Mouse (Mus musculus) layer of hippocampus, adult 9-10 months (tissue): ENCODE data around the gene Gnai2.

Source experiments
- DNase-seq: peaks from one replicate; pipeline ENCODE4 v3.0.0; 2022; ENCODE audit warnings: low spot score

Gene Gnai2

DNA sequence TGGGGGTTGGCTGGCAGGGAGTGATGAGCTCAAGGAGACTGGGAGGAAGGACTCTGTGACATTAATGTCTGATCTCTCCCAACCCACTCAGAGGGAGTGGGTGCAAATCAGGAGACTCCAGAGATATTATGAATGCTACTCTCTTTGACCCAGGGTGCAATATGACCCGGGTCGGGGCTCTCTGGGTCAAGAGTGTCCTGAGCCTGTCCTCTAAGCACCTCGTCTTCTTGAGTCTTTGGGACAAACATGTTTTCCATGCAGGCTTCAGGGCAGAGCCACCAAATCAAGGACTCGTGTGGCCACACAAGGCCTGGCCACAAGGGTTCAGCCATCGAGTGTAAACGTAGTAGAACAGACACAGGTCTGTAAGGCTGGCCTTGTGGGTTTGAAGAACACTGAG, 22.9 kb upstream of the Gnai2 start:
- DNase-seq: no peak

- DNase-seq: no peak
Observed at GRCm38 (mm10) chr9:107657144-107657543, 22.0 kb upstream of the Gnai2 start.

- DNase-seq: no peak
Observed at GRCm38 (mm10) chr9:107654585-107654984, 19.4 kb upstream of the Gnai2 start.

- DNase-seq: no peak
Observed at GRCm38 (mm10) chr9:107653474-107653873, 18.3 kb upstream of the Gnai2 start.

- DNase-seq: no peak
Observed at GRCm38 (mm10) chr9:107650708-107651481, 15.7 kb upstream of the Gnai2 start.

DNA sequence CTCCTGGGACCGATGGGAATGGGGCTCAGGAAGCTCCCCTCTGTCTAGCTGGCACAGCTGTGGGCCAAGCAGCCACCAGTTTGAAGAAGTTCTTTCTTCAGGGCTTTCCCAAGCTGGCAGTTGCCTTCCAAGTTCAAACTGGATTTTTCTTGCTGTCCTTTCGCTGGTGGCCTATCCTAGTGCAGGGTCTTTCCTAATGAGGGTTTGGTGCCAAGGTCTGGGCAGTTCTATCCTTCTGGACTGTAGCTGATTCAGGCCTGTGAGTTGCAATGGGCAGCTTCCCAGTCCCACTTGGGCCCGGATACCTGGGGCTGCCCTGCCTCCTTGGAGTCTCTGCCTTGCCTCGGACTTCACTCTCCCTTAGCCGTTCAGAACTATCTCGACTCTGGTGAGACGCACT, 15.1 kb upstream of the Gnai2 start:
- no peak for DNase-seq

GRCm38 (mm10) chr9:107648767-107649166, 13.6 kb upstream of the Gnai2 start:
- DNase-seq: no peak

DNA sequence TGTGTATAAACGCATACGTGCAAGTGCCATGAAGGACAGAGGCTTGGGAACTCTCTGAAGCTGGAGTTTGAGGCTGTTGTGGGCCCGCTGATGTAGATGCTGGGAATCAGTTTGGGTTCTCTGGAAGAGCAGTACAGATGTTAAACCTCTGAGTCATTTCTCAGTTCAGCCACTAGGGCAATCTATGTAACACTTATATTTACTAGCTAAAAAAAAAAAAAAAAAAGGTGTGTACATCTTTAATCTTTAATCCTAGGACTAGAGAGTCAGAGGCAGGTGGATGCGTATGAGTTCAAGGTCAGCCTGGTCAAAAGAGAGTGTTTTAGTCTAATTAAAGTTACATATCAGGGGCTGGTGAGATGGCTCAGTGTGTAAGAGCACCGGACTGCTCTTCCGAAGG, 11.8 kb upstream of the Gnai2 start:
- no peak for DNase-seq

- DNase-seq: no peak
Observed at GRCm38 (mm10) chr9:107645577-107645976, 10.4 kb upstream of the Gnai2 start.

- no peak for DNase-seq
Observed at GRCm38 (mm10) chr9:107645153-107645510, 10.0 kb upstream of the Gnai2 start.

DNA sequence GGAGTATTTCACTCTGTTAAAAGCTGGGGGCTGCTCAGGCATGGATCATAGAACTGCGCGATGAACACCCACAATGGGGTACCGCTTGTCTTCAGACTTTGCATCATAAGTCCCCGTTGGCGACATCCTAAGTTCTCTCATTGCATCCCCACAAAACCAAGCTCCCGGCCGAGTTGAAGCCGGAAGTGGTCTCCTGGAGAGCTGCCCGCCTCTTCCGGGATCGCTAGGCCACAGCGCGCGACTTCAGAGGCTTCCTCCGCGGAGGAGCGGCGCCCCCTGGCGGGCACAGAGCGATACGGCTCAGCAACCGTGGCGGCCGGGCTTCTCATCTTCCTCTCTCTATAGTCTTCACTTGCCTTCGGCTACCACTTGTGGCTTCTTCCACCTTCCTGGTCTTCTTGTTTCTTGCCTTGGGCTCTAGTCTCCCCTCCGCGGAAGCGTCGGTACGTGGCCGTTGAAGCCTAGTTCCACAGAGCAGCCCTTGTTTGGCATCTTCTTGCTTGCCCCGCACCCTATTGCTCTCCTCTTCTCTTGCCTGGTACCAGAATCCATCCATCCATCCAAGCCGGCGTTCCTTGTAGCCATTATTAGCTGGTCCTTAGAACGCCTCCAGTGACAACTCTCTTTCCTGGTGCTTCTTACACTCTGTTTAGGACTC, 9.5 kb upstream of the Gnai2 start:
- DNase-seq: peak; percentile 71

GRCm38 (mm10) chr9:107643544-107644214, 8.5 kb upstream of the Gnai2 start:
- no peak for DNase-seq

DNA sequence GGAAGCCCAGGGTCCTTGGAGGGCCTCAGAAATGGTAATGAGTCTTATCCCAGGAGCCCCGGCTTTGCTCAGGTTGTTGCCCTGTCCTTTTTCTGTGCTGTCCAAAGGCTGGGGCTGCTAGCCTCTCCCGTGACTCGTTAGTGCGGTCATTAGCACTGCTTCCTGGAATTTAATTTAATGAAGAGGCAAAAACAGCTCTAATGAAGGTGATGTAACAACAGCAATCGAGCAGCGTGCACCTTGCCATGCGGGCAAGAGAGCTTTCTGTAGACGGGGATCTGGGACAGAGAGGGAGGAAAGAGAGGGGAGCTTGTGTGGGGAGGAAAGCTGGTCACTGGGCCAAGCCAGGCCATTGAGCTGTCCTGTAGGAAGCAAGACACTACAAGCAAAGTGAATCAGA, 6.5 kb upstream of the Gnai2 start:
- DNase-seq: no peak

DNA sequence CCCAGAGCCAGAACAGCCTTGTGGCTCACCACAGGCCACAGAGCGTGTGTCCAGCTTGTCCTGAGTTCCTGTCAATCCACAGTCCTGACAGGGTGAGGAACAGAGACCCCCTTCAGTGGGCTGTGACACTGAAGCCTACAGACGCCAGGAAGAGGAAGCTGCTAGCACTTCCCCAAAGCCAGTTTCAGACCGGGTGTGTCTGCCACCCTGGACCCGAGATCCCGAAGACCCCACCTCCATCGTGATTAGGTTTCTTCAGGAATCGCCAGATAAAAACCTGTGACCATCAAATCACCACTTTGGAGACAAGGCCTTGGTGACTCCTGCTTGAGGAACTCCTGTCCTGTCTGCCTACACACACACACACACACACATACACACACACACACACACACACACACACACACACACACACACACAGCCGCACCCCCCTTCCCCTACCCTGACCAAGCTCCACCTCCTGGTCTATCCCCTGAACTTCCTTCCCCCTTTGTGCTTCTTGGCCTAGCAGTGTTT, 5.1 kb upstream of the Gnai2 start:
- no peak for DNase-seq

DNA sequence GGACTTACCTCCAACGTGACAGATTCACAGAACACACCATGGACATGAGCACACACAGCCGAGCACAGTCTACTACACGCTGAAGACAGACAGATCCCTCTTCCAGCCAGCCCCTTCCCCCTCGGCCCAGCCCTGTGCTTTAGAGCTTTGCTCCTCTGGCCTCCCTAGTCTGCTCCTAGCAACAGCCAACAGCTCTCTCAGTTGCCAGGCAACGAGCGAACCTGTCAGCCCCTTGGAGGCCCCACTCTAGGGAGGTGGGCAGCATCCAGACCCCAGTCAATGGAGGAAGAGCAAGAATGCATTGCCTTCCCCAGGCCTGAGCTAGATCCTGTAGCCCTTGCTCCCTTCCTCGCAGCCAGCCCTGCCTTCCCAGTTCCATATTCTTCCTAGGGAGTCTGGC, 1.9 kb upstream of the Gnai2 start:
- DNase-seq: no peak

DNA sequence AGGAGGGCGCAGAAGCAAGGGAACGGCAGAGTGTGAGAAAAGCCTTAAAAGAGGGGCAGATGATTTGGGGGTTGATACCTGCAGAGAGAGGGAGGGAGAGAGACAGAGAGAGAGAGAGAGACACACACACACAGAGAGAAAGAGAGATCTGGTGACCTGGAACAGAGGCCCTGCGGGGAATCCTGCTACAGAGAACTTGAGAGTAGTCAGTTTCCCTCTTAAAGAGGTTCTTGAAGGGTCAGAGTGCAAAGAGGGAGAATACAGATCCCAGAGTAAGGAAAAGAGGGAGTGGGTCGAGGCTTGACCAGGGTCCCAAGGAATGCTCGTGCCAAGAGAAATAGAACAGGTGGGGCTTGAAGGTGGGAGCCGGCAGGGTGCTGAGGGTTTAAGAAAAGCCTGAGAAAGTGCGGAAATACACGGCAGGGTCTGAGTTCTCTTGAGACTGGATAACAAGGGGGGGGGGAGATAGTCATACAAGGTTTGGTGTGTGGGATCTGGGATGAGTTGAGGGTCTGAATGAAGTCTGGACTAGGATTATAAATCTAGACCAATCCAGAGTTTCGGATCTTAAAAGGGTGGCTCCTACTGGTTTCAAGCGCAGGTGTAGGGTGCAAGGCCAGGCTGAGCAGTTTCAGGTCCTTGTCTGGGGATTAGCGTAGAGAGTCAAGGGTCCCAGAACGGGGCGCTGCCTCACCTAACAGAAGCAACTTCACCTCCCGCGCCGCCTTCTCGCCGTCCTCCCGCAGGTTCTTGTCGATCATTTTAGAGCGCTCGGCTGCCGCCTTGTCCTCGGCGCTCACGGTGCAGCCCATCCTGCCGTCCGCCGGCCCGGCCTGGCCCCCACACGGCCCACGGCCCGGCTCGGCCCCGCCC, 525 bp downstream of the Gnai2 start:
- no peak for DNase-seq

DNA sequence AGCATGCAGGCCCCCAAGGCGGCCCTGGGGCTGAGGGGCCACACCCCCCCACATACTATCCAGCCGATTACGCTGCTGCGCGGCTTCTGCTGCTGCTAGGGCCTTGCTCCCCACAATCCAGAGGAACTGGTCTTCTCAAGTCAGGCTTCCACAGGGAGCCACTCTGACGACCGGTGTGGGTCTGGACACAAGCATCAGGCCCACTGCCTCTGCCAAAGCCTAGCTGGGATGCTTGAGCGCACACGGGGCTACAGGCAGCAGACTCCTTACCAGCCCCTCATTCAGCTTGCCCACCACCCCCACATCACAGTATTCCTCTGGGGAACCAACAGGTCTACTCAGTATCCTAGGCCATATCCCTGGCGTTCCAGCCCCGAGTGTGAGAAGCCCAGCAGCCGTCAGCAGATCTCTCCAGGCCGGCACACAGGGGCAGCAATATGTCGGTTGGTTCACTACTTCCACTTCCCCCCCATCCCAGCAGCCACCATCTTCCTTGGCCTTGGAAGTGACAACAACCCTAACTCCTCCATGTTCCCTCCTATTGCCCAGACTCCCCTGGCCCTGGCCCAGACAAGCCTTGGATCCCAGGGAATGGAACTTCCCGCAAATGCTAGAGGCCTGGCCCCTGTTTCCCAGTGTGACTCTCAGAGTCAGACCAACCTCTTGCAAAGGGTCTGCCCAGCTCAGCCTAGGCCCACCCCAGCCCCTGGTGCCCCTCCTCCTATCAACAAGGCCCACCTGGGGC, 1.3 kb downstream of the Gnai2 start:
- DNase-seq: no peak

DNA sequence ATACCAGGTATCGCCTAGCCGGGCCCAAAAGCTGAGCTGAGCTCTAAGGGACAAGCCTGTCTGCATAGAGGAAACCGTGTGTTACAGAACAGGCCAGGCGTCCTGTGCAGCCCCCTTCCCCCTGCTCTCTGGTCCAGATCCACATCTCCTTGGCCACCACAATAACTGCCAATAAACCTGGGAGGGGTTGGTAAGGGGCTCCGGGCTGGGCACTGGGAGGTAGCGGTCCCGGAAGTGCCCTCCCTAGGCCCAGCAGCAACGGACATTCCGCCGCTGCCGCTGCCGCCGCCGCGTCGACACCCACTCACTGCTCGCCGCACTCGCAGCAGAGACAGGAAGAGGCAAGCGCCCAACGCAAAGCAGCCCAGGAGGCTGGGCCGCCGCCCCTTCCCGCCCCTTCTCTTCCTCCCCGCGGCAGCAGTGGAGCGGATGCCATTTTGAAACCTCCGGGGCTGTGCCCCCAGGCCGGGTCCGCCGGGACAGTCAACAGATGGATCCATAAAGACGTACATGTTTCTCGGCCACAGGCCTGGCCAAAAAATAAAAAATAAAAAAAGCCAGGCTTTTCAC, 2.0 kb downstream of the Gnai2 start:
- DNase-seq: no peak

- DNase-seq: no peak
Observed at GRCm38 (mm10) chr9:107632478-107632877, 2.7 kb downstream of the Gnai2 start.

DNA sequence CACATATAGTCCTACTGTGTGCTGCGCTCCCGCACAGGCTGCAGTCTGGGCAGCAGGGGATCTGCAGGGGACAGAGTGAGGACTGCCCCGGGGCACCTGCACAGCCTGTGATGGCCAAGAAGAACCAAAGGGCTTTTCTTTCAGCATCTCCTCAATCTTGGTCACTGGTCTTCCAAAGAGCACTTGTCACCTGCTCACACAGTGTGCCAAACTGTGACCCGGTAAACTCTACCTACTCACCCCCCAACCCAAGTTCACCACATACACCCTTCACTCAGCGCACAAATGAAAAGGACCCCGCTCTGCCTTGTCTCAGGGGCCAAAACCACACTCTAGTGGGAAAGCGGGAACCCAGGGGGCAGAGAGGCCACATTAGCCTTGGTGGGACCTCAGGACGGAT, 3.3 kb downstream of the Gnai2 start:
- DNase-seq: no peak

DNA sequence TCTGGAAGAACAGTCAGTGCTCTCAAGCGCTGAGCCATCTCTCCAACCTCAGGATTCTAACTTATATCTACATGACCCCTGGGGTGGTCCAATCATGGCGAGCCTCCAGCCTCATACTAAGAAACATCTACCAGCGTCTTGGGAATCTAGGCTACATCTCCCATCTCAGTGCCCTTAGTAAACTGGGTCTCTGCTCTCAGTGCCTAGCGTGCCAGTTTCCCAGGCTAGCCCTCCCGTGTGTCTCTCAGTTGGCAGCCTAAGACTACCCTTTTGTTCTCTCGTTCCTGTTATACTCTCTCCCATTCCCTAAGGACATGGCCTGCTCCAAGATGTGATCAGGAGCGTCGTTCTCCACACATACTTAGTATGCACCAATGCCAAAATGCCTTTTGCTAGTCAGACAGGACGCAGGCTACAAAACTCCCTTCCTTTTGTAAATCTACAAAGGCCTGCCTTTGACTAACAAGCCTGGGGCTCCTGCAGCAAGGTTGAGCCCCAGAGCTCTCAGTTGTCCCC, 3.8 kb downstream of the Gnai2 start:
- DNase-seq: no peak
